Mouse (Mus musculus): ENCODE measurements around the gene Map7d1. TPM values are rescaled to one million over a fixed set of nuclear protein-coding genes. Genes with fewer than 3 reads are reported as not detected.

The Map7d1 gene
- polyA plus RNA-seq, 1 experiment = 46.3 TPM

DNA sequence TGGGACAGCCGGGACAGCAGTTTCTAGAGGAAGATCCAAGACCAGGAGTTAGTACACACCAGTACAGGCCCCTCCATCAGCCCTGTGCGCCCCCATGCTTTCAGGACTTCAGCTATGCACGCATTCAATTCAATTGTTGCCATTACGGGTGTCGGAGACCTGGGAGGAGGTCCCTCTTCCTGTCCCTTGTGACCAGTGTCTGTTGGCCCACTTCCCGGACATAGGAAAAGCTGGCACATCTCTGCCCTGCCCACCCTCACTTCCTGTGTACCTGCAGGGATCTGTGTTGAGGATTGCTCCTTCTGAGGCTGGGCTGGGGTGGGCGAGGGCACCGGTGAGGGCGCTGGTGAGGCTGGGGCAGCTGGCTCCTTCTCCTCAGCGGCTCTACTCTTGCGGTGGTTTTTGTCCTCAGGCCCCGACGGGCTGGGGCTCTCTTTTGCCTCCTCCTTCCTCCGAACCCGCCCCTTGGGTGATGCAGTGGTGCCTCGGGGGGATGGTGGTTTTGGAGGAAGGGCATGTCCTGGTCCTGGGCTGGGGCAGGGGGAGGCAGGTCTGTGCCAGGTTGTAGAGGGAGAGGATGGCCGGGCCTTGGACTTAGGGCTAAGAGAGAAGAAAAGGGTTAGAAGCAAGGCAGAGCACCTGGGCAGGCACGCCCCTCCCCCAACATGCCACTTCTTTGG lies 21.5 kb downstream of the Map7d1 start:
- Histone ChIP-seq H3K4me1 (ENCODE audit: control insufficient read depth, insufficient read depth, insufficient read length) (peaks cover 12% of the 10 kb centered on the region), H3K36me3 (ENCODE audit: control insufficient read depth, insufficient read depth, low read length) (peaks cover 44% of the 10 kb centered on the region), H3K4me3 (ENCODE audit: extremely low read depth, insufficient read depth, insufficient read length) (no peak overlapping the region), H3K27ac (ENCODE audit: insufficient read depth, low read length) (peak overlapping the region; percentile 40; the same call in 1 of the 2 replicates), H3K27me3 (ENCODE audit: control insufficient read depth, insufficient read depth, low read length) (no peaks in the 10 kb centered on the region)
- peak in 1 of 2 experiments; percentile 46 for DNase-seq (ENCODE audit: low read depth in 1 of 2, low spot score in 2 of 2)
- TF ChIP-seq POLR2A (IDR thresholded peaks at IDR 0.05; ENCODE audit: low read depth, low read length) = no peak
- TF ChIP-seq CTCF (IDR thresholded peaks at IDR 0.05; ENCODE audit: extremely low read depth, insufficient read depth, insufficient read length, insufficient replicate concordance) = no peak
- 58% methylated on average over 18 of the region's 18 CpGs for WGBS

- Histone ChIP-seq H3K27me3 (ENCODE audit: control insufficient read depth, insufficient read depth, low read length) (no peaks in the 10 kb centered on the region), H3K36me3 (ENCODE audit: control insufficient read depth, insufficient read depth, low read length) (peaks cover 42% of the 10 kb centered on the region), H3K4me3 (ENCODE audit: extremely low read depth, insufficient read depth, insufficient read length) (no peak overlapping the region), H3K27ac (ENCODE audit: insufficient read depth, low read length) (no peak overlapping the region), H3K4me1 (ENCODE audit: control insufficient read depth, insufficient read depth, insufficient read length) (peaks cover 12% of the 10 kb centered on the region)
- WGBS = 95% methylated on average over 29 of the region's 29 CpGs
- no peak for TF ChIP-seq CTCF (IDR thresholded peaks at IDR 0.05; ENCODE audit: extremely low read depth, insufficient read depth, insufficient read length, insufficient replicate concordance)
- TF ChIP-seq POLR2A (IDR thresholded peaks at IDR 0.05; ENCODE audit: low read depth, low read length) = no peak
- DNase-seq (ENCODE audit: low read depth in 1 of 2, low spot score in 2 of 2) = no peak
These were observed 22.4 kb downstream of the Map7d1 start for GRCm38 (mm10) chr4:126233676-126234308.

- Histone ChIP-seq H3K27me3 (ENCODE audit: control insufficient read depth, insufficient read depth, low read length) (no peaks in the 10 kb centered on the region), H3K27ac (ENCODE audit: insufficient read depth, low read length) (no peak overlapping the region), H3K4me3 (ENCODE audit: extremely low read depth, insufficient read depth, insufficient read length) (no peak overlapping the region), H3K4me1 (ENCODE audit: control insufficient read depth, insufficient read depth, insufficient read length) (peaks cover 8% of the 10 kb centered on the region; the same call in 1 of the 2 replicates), H3K36me3 (ENCODE audit: control insufficient read depth, insufficient read depth, low read length) (peaks cover 20% of the 10 kb centered on the region)
- no peak for DNase-seq (ENCODE audit: low read depth in 1 of 2, low spot score in 2 of 2)
- TF ChIP-seq POLR2A (IDR thresholded peaks at IDR 0.05; ENCODE audit: low read depth, low read length) (no peak), CTCF (IDR thresholded peaks at IDR 0.05; ENCODE audit: extremely low read depth, insufficient read depth, insufficient read length, insufficient replicate concordance) (no peak)
- WGBS = 69% methylated on average over 7 of the region's 7 CpGs
These were observed 26.2 kb downstream of the Map7d1 start for GRCm38 (mm10) chr4:126229900-126230299.

DNA sequence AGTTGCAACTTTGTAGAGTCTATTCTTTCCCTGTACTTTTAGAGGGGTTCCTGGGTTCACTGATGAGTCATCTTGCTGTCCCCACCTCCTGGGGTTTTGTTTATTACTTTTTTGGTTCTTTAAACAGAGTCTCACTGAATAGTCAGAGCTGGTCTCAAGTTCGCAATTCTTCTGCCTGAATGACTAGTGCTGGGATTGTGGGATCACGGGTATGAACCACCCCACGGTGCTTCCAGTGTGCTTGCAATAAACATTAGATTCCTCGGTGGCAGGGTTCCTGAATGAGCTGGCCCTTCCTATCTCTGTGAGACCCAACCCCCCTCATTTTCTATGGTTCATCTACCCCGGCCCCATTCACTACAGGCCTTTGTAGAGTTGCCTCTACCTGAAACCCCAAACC lies 28.0 kb downstream of the Map7d1 start:
- Histone ChIP-seq H3K27me3 (ENCODE audit: control insufficient read depth, insufficient read depth, low read length) (no peaks in the 10 kb centered on the region), H3K4me3 (ENCODE audit: extremely low read depth, insufficient read depth, insufficient read length) (no peak overlapping the region), H3K27ac (ENCODE audit: insufficient read depth, low read length) (no peak overlapping the region), H3K4me1 (ENCODE audit: control insufficient read depth, insufficient read depth, insufficient read length) (peaks cover 3% of the 10 kb centered on the region; the same call in 1 of the 2 replicates), H3K36me3 (ENCODE audit: control insufficient read depth, insufficient read depth, low read length) (peaks cover 5% of the 10 kb centered on the region)
- no peak for DNase-seq (ENCODE audit: low read depth in 1 of 2, low spot score in 2 of 2)
- no peak for TF ChIP-seq CTCF (IDR thresholded peaks at IDR 0.05; ENCODE audit: extremely low read depth, insufficient read depth, insufficient read length, insufficient replicate concordance)
- 53% methylated on average over 5 of the region's 5 CpGs for WGBS

DNA sequence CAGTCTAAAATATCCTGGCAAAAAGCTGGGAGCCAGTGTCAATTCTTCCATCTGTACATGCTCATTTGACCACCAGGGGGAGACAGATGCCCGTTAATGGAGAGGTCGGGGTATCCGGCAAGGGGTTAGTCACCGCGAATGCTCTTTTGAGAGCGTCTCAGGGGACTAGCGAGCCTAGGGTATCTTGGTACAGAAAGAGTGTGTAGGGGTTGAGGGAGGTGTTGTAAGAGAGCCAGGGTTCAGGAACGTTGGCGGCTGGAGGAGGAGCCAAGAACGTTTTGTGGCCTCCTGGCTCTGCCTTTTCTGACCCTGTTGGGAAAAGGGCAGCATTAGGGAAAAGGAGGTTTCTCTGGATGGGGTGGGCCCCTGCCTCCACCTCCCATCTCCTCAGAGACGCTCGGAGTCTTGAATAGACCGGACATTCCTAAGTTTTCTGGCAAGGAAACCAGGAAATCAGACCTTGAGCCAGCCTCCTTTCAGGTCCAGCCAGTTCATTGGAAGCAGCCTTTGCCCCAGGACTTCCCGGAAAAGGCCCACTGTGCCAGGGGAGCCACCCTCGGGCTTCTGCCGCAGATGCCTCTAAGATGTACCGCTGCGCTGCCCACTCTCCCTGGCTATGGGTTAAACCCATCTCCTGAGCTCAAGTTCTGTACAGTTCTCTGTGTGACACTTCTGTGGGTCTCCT lies 28.9 kb downstream of the Map7d1 start:
- Histone ChIP-seq H3K4me1 (ENCODE audit: control insufficient read depth, insufficient read depth, insufficient read length) (peaks cover 3% of the 10 kb centered on the region; the same call in 1 of the 2 replicates), H3K36me3 (ENCODE audit: control insufficient read depth, insufficient read depth, low read length) (no peaks in the 10 kb centered on the region), H3K27me3 (ENCODE audit: control insufficient read depth, insufficient read depth, low read length) (no peaks in the 10 kb centered on the region), H3K4me3 (ENCODE audit: extremely low read depth, insufficient read depth, insufficient read length) (peak overlapping the region; percentile 17; the same call in 1 of the 2 replicates), H3K27ac (ENCODE audit: insufficient read depth, low read length) (no peak overlapping the region)
- TF ChIP-seq POLR2A (IDR thresholded peaks at IDR 0.05; ENCODE audit: low read depth, low read length) (no peak), CTCF (IDR thresholded peaks at IDR 0.05; ENCODE audit: extremely low read depth, insufficient read depth, insufficient read length, insufficient replicate concordance) (peak; percentile 87; the same call in 1 of the 2 replicates)
- DNase-seq (ENCODE audit: low read depth in 1 of 2, low spot score in 2 of 2) = peak; percentile 64 to 84
- WGBS = 7% methylated on average over 18 of the region's 18 CpGs

DNA sequence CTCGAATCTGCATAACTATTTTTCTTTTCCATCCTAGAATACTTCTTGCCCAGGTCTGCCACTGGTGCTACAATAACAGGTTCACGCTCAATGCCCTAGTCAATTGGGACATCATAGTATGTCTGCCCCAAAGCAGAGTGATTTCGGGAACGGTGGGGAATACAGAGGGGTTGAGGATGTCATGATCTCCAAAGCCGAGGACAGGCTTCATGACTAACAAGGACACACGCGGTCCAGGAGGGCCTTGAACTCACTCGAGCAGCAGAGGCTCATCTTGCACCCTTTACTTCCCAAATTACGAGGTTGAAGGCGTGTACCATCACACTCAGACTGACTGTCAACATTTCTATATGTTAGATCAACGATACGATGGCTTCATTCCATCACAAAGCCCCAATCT lies 29.5 kb downstream of the Map7d1 start:
- no peak for TF ChIP-seq POLR2A (IDR thresholded peaks at IDR 0.05; ENCODE audit: low read depth, low read length)
- TF ChIP-seq CTCF (IDR thresholded peaks at IDR 0.05; ENCODE audit: extremely low read depth, insufficient read depth, insufficient read length, insufficient replicate concordance) = no peak
- Histone ChIP-seq H3K27me3 (ENCODE audit: control insufficient read depth, insufficient read depth, low read length) (no peaks in the 10 kb centered on the region), H3K4me3 (ENCODE audit: extremely low read depth, insufficient read depth, insufficient read length) (no peak overlapping the region), H3K36me3 (ENCODE audit: control insufficient read depth, insufficient read depth, low read length) (no peaks in the 10 kb centered on the region), H3K27ac (ENCODE audit: insufficient read depth, low read length) (no peak overlapping the region), H3K4me1 (ENCODE audit: control insufficient read depth, insufficient read depth, insufficient read length) (peaks cover 3% of the 10 kb centered on the region; the same call in 1 of the 2 replicates)
- DNase-seq (ENCODE audit: low read depth in 1 of 2, low spot score in 2 of 2) = no peak
- 52% methylated on average over 12 of the region's 12 CpGs for WGBS
